Mouse (Mus musculus) forebrain, embryonic 10.5 days (tissue): ENCODE results near the gene Mnd1. TPM values are rescaled to one million over a fixed set of nuclear protein-coding genes. Genes with fewer than 3 reads are reported as not detected.

Experiments used
- DNase-seq: peaks from one replicate; pipeline ENCODE4 v3.0.0-alpha.2; 2017; ENCODE audit warnings: low spot score; ENCODE audit errors: extremely low spot score
- H3K27ac ChIP-seq: fragments of 300-500 bp; sonication (generic); 2 replicates; pipeline ENCODE4 v1.5.1; 2016; ENCODE audit warnings: mild to moderate bottlenecking
- H3K27me3 ChIP-seq: fragments of 300-500 bp; sonication (generic); 2 replicates; pipeline ENCODE4 v1.6.1; 2016; ENCODE audit warnings: mild to moderate bottlenecking; ENCODE audit not compliant: poor library complexity, severe bottlenecking
- H3K36me3 ChIP-seq: fragments of 300-500 bp; sonication (generic); replicated peaks from 2 replicates; pipeline ENCODE4 v1.6.1; 2016; ENCODE audit warnings: mild to moderate bottlenecking, moderate library complexity
- H3K4me1 ChIP-seq: fragments of 300-500 bp; sonication (generic); 2 replicates; pipeline ENCODE4 v1.6.1; 2016
- H3K4me3 ChIP-seq: fragments of 300-500 bp; sonication (generic); 2 replicates; pipeline ENCODE4 v1.5.1; 2016; ENCODE audit warnings: mild to moderate bottlenecking, moderate library complexity
- H3K9me3 ChIP-seq: fragments of 300-500 bp; sonication (generic); 2 replicates; pipeline ENCODE4 v1.6.1; 2016; ENCODE audit warnings: mild to moderate bottlenecking, moderate library complexity
- WGBS: fragments of 180-500 bp; shearing (Covaris S2); methylation state at CpG from one replicate; pipeline ENCODE4 v1.1.7; 2016; 5-methylcytosine and 5-hydroxymethylcytosine counted together
- polyA plus RNA-seq: library from polyadenylated mRNA; unstranded; fragments of >200 nt; fragmentation: Nextera tagmentation; extraction: Ambion mirVana; gene quantifications from 2 replicates; pipeline ENCODE4 v1.2.1, GENCODE M21; 2016

Mnd1 gene
- polyA plus RNA-seq, 1 experiment from 2014 or later, result 14.7 TPM

GRCm38 (mm10) chr3:84059261-84059660 lies 96.3 kb downstream of the Mnd1 start:
- H3K27ac ChIP-seq, result no peak overlapping the region
- WGBS, result 72% methylated on average over 13 of the region's 13 CpGs
- DNase-seq, result no peak

GRCm38 (mm10) chr3:84048729-84049175 lies 106.8 kb downstream of the Mnd1 start:
- Histone ChIP-seq H3K27ac (peak overlapping the region; percentile 71), H3K4me3 (0 out of 2 replicates have a peak overlapping the region, but pooled peaks have one; percentile 1), H3K27me3 (0 out of 2 replicates have a peak, but pooled peaks cover 4% of the 10 kb centered on the region), H3K36me3 (no peaks in the 10 kb centered on the region), H3K4me1 (peaks cover 11% of the 10 kb centered on the region), H3K9me3 (no peaks in the 10 kb centered on the region; the same call in 1 of the 2 replicates)
- 15% methylated on average over 9 of the region's 9 CpGs for WGBS
- DNase-seq, result peak; percentile 26

More at GRCm38 (mm10) chr3:84059261-84059660, 96.3 kb downstream of the Mnd1 start:
- Histone ChIP-seq H3K9me3 (peaks cover 24% of the 10 kb centered on the region; the same call in 1 of the 2 replicates), H3K36me3 (no peaks in the 10 kb centered on the region), H3K4me3 (no peak overlapping the region), H3K27me3 (no peaks in the 10 kb centered on the region), H3K4me1 (peaks cover 10% of the 10 kb centered on the region; the same call in 1 of the 2 replicates)

GRCm38 (mm10) chr3:84046206-84046605 lies 109.4 kb downstream of the Mnd1 start:
- H3K4me3 ChIP-seq, result no peak overlapping the region
- 94% methylated on average over 8 of the region's 8 CpGs for WGBS

GRCm38 (mm10) chr3:84041739-84042138 lies 113.8 kb downstream of the Mnd1 start:
- WGBS, result 89% methylated on average over 8 of the region's 8 CpGs
- H3K27me3 ChIP-seq, result peaks cover 12% of the 10 kb centered on the region
- H3K4me1 ChIP-seq, result peaks cover 30% of the 10 kb centered on the region
- no peak overlapping the region for H3K4me3 ChIP-seq
- H3K27ac ChIP-seq, result no peak overlapping the region
- no peak for DNase-seq
- no peaks in the 10 kb centered on the region for H3K9me3 ChIP-seq
- peaks cover 9% of the 10 kb centered on the region for H3K36me3 ChIP-seq

More at GRCm38 (mm10) chr3:84046206-84046605, 109.4 kb downstream of the Mnd1 start:
- Histone ChIP-seq H3K27ac (no peak overlapping the region), H3K4me1 (peaks cover 11% of the 10 kb centered on the region), H3K27me3 (peaks cover 12% of the 10 kb centered on the region), H3K9me3 (no peaks in the 10 kb centered on the region), H3K36me3 (no peaks in the 10 kb centered on the region)
- DNase-seq, result no peak

- Histone ChIP-seq H3K9me3 (no peaks in the 10 kb centered on the region), H3K4me3 (peak overlapping the region; percentile 93), H3K27ac (peak overlapping the region; percentile 99), H3K27me3 (peaks cover 12% of the 10 kb centered on the region), H3K36me3 (peaks cover 17% of the 10 kb centered on the region), H3K4me1 (peaks cover 41% of the 10 kb centered on the region)
- no peak for DNase-seq
- WGBS, result 8% methylated on average over 23 of the region's 23 CpGs
These were observed 115.0 kb downstream of the Mnd1 start for GRCm38 (mm10) chr3:84040476-84041082.

- Histone ChIP-seq H3K4me3 (peak within 1 kb of the TSS; percentile 93), H3K27ac (peak within 1 kb of the TSS; percentile 99), H3K36me3 (peaks cover 24% of the 10 kb centered on the region), H3K4me1 (peaks cover 48% of the 10 kb centered on the region), H3K27me3 (peaks cover 12% of the 10 kb centered on the region), H3K9me3 (no peaks in the 10 kb centered on the region)
- DNase-seq, result peak; percentile 85
- under 1% methylated on average over 91 of the region's 100 CpGs for WGBS
These were observed 115.7 kb downstream of the Mnd1 start, which contains the start of gene Tmem131l for GRCm38 (mm10) chr3:84039646-84040475. TSS of gene Tmem131l (minus strand) at chr3:84040175.

GRCm38 (mm10) chr3:84038981-84039645 lies 116.5 kb downstream of the Mnd1 start:
- peaks cover 12% of the 10 kb centered on the region for H3K27me3 ChIP-seq
- peak overlapping the region; percentile 99 for H3K27ac ChIP-seq
- under 1% methylated on average over 42 of the region's 42 CpGs for WGBS
- no peaks in the 10 kb centered on the region for H3K9me3 ChIP-seq
- peak overlapping the region; percentile 93 for H3K4me3 ChIP-seq
- peak; percentile 61 for DNase-seq
- peaks cover 53% of the 10 kb centered on the region for H3K4me1 ChIP-seq
- peaks cover 28% of the 10 kb centered on the region for H3K36me3 ChIP-seq

- peaks cover 63% of the 10 kb centered on the region for H3K4me1 ChIP-seq
These were observed 117.5 kb downstream of the Mnd1 start for GRCm38 (mm10) chr3:84038126-84038525.

More at GRCm38 (mm10) chr3:84038126-84038525, 117.5 kb downstream of the Mnd1 start:
- Histone ChIP-seq H3K9me3 (no peaks in the 10 kb centered on the region), H3K4me3 (peak overlapping the region; percentile 93), H3K36me3 (peaks cover 32% of the 10 kb centered on the region), H3K27me3 (peaks cover 12% of the 10 kb centered on the region), H3K27ac (no peak overlapping the region)
- 72% methylated on average over 1 of the region's 1 CpGs for WGBS
- no peak for DNase-seq

Other genes starting within 250 kb of the Mnd1 start
- 64.6 and 74.8 TPM in 2 replicates for gene Tmem131l, start 115.6 kb downstream of the Mnd1 start, polyA plus RNA-seq
- gene Gm6525, start 18.3 kb upstream of the Mnd1 start, polyA plus RNA-seq, result 0.87 and 1.5 TPM in 2 replicates
- 32.1 and 36.4 TPM in 2 replicates for gene Trim2, start 151.1 kb upstream of the Mnd1 start, polyA plus RNA-seq